Mouse (Mus musculus) hindbrain, embryonic 11.5 days (tissue): ENCODE measurements at regions not wholly inside any gene's neighbourhood (a gene's known extent, or its start where the extent isn't known, plus 50 kb on each side); places are given as distances from the start of the nearest gene placed in this dataset.

Experiments used
- ATAC-seq: fragments of 200-750 bp; cut with Nextera tagmentation; 2 replicates; pipeline ENCODE4 v1.8.0; 2017; ENCODE audit warnings: mild to moderate bottlenecking, moderate TSS enrichment, moderate library complexity; ENCODE audit not compliant: low FRiP score
- DNase-seq: peaks from one replicate; pipeline ENCODE4 v3.0.0-alpha.2; 2015; ENCODE audit warnings: low spot score
- H3K27ac ChIP-seq: fragments of 300-500 bp; sonication (generic); 2 replicates; pipeline ENCODE4 v1.5.1; 2014; ENCODE audit warnings: mild to moderate bottlenecking, low read depth, low read length
- H3K27me3 ChIP-seq: fragments of 300-500 bp; sonication (generic); 2 replicates; pipeline ENCODE4 v1.6.1; 2014; ENCODE audit warnings: mild to moderate bottlenecking, low read length, moderate library complexity, mixed read lengths; ENCODE audit not compliant: control insufficient read depth, insufficient read depth
- H3K36me3 ChIP-seq: fragments of 300-500 bp; sonication (generic); 2 replicates; pipeline ENCODE4 v1.6.1; 2014; ENCODE audit warnings: mild to moderate bottlenecking, low read length, moderate library complexity, mixed read lengths; ENCODE audit not compliant: control insufficient read depth, insufficient read depth
- H3K4me1 ChIP-seq: fragments of 300-500 bp; sonication (generic); replicated peaks from 2 replicates; pipeline ENCODE4 v1.6.1; 2014; ENCODE audit warnings: low read length, mixed read lengths; ENCODE audit not compliant: control insufficient read depth, insufficient read depth
- H3K4me2 ChIP-seq: fragments of 300-500 bp; sonication (generic); replicated peaks from 2 replicates; pipeline ENCODE4 v1.6.1; 2014; ENCODE audit warnings: mild to moderate bottlenecking, low read depth, low read length
- H3K4me3 ChIP-seq: fragments of 300-500 bp; sonication (generic); 2 replicates; pipeline ENCODE4 v1.5.1; 2014; ENCODE audit warnings: low read depth, low read length
- H3K9ac ChIP-seq: fragments of 300-500 bp; sonication (generic); 2 replicates; pipeline ENCODE4 v1.6.1; 2014; ENCODE audit warnings: low read depth, low read length
- H3K9me3 ChIP-seq: fragments of 300-500 bp; sonication (generic); 2 replicates; pipeline ENCODE4 v1.6.1; 2016; ENCODE audit warnings: low read length; ENCODE audit not compliant: control insufficient read depth
- WGBS: fragments of 180-500 bp; shearing (Covaris S2); extraction: QIAGEN DNeasy Blood & Tissue Kit; methylation state at CpG from one replicate; pipeline ENCODE4 v1.1.7; 2014; 5-methylcytosine and 5-hydroxymethylcytosine counted together

DNA sequence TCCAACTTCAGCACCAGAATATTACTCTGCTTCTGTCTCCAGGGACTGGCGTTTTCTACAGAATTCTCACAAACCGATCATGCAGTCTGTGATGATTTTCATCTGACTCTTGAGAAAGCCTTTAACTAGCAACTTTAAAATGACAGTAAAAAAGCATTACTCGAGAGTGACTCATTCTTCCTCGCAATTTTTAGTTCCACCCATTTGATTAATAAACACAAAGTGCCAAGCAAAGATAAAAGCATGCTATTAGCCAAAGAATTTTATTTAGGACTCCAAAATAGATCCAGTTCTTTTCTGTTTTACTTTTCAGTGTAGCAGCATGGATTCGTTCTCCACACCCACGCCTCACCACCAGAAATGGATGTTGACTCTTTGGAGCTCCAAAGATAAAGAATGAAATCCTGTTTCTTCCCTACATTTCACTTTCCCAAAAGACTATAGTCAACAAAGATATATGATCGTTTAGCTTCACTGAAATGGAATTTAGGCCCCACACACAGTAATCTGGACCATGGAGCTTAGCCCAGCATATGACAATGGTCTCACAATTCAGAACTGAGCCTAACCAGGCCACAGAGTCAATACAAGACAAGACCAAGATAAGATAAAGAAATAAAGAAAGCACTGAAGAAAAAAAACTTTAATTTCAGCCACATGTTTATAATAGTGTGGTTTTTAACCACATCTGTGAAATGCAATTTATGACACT, 486.5 kb upstream of the C030005K15Rik start:
- no peak for DNase-seq
- no peak overlapping the region for H3K27ac ChIP-seq
- H3K4me1 ChIP-seq = no peaks in the 10 kb centered on the region
- H3K27me3 ChIP-seq = no peaks in the 10 kb centered on the region
- no peaks in the 10 kb centered on the region for H3K9me3 ChIP-seq
- 87% methylated on average over 7 of the region's 7 CpGs for WGBS
- no peak overlapping the region for H3K9ac ChIP-seq
- H3K36me3 ChIP-seq = no peaks in the 10 kb centered on the region
- H3K4me2 ChIP-seq = no peak overlapping the region
- no peak for ATAC-seq
- H3K4me3 ChIP-seq = no peak overlapping the region

DNA sequence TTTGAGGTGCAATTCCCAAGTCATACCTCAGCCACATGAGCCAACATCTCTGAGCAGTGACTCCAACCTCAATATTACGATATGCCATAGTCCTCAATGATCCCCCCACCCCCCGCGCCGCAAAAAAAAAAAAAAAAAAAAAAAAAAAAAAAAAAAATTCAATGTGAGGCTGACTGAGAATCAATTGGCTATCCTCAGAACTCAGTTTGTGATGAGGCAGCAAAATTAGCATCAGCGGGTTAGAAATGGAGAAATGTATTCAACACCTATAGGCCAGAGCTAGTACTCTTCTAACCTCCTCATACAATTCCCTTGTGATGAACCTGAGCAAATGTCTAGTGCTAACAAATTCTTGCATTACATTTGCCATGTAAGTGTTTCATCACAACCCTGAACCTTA, 504.5 kb upstream of the C030005K15Rik start:
- ATAC-seq (no peak), DNase-seq (no peak)
- Histone ChIP-seq H3K9ac (no peak overlapping the region), H3K27me3 (no peaks in the 10 kb centered on the region), H3K4me2 (no peak overlapping the region), H3K4me1 (no peaks in the 10 kb centered on the region), H3K36me3 (no peaks in the 10 kb centered on the region), H3K9me3 (no peaks in the 10 kb centered on the region), H3K27ac (no peak overlapping the region), H3K4me3 (no peak overlapping the region)
- WGBS = 94% methylated on average over 5 of the region's 5 CpGs

DNA sequence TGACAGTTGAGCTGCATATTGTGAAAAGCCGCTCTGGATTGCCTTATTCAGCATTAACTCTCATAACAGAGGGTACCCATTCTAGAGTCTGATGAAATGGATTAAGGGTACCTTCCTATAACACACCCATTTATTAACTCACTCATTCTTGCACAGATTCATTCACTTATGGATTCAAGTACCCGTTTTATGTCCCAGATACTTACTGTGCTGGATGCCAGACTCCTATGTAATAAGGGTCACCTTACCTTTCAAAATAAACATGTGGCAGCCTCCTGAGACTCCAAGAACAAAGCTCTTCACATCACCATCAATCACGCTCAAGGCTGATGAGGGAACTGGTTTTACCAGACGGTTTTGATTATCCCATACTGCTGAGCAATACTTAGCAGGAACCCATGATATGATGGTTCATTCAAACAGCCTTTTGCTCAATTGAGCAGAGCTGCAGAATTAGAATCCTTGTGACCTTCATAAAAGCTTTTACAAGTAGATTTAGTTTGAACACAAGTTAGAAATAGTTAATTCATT, 505.2 kb upstream of the C030005K15Rik start:
- H3K27me3 ChIP-seq = no peaks in the 10 kb centered on the region
- no peak overlapping the region for H3K4me2 ChIP-seq
- DNase-seq (peak; percentile 35), ATAC-seq (0 out of 2 replicates have a peak, but pooled peaks have one; percentile 25)
- no peaks in the 10 kb centered on the region for H3K9me3 ChIP-seq
- H3K9ac ChIP-seq = no peak overlapping the region
- H3K4me1 ChIP-seq = no peaks in the 10 kb centered on the region
- H3K36me3 ChIP-seq = no peaks in the 10 kb centered on the region
- H3K4me3 ChIP-seq = no peak overlapping the region
- no peak overlapping the region for H3K27ac ChIP-seq
- 58% methylated on average over 4 of the region's 4 CpGs for WGBS

DNA sequence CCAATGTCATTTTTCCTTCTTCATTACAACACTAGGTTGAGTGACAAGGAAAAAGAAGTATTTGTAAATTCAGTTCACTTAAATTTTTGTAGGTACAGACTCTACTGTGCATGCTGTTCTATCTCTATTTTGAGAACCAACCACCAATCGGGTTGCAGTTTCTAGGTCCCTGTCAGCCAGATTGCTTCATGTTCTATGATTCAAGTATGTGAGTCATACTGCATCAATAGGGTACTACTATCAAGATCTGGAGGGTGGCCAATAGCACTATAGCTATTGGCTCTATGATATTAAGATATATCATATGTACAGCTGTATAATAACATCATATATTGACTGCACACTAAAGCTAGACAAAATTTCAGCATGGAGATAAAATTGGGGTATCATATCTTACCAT, 521.8 kb upstream of the C030005K15Rik start:
- Histone ChIP-seq H3K9ac (no peak overlapping the region), H3K27me3 (no peaks in the 10 kb centered on the region), H3K4me3 (no peak overlapping the region), H3K36me3 (no peaks in the 10 kb centered on the region), H3K4me2 (no peak overlapping the region), H3K9me3 (no peaks in the 10 kb centered on the region), H3K27ac (no peak overlapping the region), H3K4me1 (no peaks in the 10 kb centered on the region)
- WGBS = 85% methylated on average over 1 of the region's 1 CpGs
- DNase-seq (no peak), ATAC-seq (no peak)

DNA sequence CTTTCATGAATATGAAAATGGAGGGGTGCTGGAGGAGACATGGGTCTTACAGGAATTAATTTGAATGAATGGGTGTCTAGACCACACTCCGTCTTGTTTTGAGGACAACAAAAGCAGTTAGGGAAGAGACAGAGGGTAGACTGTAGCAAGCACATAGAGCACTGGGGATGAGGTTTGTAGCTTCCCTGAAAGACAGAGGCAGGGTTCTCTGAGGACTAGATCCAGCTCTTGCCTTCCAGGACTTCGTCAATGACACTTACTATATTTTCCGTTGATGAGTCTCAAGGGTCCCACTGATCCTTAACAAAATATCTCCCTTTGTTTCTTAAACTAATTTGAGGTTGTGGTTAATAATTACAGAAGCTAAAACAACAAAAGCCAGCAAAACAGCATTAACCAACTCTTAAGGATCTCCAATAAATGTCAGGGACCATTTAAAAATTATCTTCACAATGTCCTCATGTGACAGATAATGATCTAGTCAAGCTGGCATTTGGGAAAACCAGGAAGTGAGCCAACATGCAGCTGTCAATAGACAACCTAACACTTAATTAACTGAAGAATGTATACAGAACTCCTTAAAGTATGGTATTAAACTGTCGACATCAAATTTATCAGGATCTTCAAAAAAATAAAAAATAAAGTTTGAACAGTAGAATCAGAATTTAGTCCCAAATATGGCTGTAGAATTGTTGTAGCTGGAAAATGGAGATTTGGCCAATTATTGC, 531.6 kb upstream of the C030005K15Rik start:
- WGBS = 86% methylated on average over 4 of the region's 4 CpGs

DNA sequence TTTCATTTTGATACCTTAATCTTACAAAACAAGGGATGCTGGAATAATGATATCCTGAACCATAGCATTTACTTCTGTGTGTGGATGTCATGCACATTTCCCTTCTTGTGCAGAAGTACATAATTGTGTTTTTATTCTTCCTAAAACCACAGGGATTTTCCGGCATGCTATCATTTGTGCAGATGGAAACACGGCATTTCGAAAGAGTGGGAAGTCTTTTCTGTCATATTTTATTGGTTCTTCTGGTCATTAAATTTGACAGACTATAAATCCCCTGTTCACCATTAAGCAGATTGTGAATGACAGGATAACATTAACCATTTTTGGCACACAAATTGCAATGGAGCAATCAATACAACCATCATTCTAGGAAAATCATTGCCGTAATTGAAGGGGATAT, 532.7 kb upstream of the C030005K15Rik start:
- H3K36me3 ChIP-seq = no peaks in the 10 kb centered on the region
- DNase-seq (no peak), ATAC-seq (no peak)
- H3K9me3 ChIP-seq = no peaks in the 10 kb centered on the region
- H3K4me3 ChIP-seq = no peak overlapping the region
- 83% methylated on average over 4 of the region's 4 CpGs for WGBS
- H3K27me3 ChIP-seq = no peaks in the 10 kb centered on the region
- no peak overlapping the region for H3K9ac ChIP-seq
- H3K4me1 ChIP-seq = no peaks in the 10 kb centered on the region
- H3K4me2 ChIP-seq = no peak overlapping the region
- H3K27ac ChIP-seq = no peak overlapping the region

More for the DNA sequence above, 531.6 kb upstream of the C030005K15Rik start:
- no peak for DNase-seq
- H3K4me3 ChIP-seq = no peak overlapping the region
- no peaks in the 10 kb centered on the region for H3K4me1 ChIP-seq
- H3K36me3 ChIP-seq = no peaks in the 10 kb centered on the region
- H3K27me3 ChIP-seq = no peaks in the 10 kb centered on the region
- H3K4me2 ChIP-seq = no peak overlapping the region
- no peak overlapping the region for H3K27ac ChIP-seq
- ATAC-seq = no peak
- H3K9me3 ChIP-seq = no peaks in the 10 kb centered on the region
- no peak overlapping the region for H3K9ac ChIP-seq

DNA sequence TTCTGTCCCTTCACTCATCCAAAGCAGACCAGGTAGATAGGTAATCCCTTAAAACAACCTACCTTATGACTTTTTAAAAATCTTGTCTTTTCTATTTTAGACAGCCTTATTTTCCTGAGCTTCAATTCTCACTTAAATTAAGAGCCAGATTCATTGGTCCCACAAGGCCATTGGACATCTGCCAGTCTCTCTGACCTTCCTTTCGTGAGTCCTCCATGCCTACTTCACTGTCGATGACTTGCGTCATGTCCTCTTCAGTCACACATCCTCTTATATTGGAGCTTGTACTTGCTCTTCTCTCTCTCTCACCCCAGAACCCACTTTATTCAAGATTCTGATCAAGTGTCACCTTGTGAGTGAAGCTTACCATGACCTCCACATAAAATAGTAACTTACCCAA, 542.0 kb upstream of the C030005K15Rik start:
- Histone ChIP-seq H3K4me1 (no peaks in the 10 kb centered on the region), H3K4me2 (no peak overlapping the region), H3K27me3 (no peaks in the 10 kb centered on the region), H3K27ac (no peak overlapping the region), H3K9ac (no peak overlapping the region), H3K9me3 (no peaks in the 10 kb centered on the region), H3K4me3 (no peak overlapping the region), H3K36me3 (no peaks in the 10 kb centered on the region)
- DNase-seq (no peak), ATAC-seq (no peak)
- 91% methylated on average over 3 of the region's 3 CpGs for WGBS

DNA sequence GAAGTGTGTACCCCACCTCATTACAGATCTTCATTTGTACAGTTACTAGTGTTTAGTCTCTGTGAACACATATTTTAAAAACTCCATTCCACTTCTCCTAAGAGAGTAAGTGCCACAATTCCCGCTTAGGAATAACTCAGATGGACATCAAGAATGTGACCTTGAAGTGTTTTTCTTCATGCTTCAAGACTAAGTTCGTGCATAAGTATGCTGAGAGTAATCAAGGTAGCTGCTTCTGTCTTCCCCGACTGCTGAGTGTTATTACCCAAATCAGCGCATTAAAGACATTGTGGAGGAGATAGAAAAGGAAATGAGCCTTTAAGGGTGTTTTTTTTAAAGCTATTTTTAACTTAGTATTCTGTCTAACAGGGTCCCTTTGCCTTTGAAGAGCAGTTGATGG, 565.1 kb upstream of the C030005K15Rik start:
- Histone ChIP-seq H3K9ac (no peak overlapping the region), H3K4me3 (no peak overlapping the region), H3K36me3 (no peaks in the 10 kb centered on the region), H3K4me1 (no peaks in the 10 kb centered on the region), H3K27ac (no peak overlapping the region), H3K4me2 (no peak overlapping the region), H3K27me3 (no peaks in the 10 kb centered on the region), H3K9me3 (no peaks in the 10 kb centered on the region)
- ATAC-seq = no peak
- WGBS = 75% methylated on average over 4 of the region's 4 CpGs
- DNase-seq = no peak

DNA sequence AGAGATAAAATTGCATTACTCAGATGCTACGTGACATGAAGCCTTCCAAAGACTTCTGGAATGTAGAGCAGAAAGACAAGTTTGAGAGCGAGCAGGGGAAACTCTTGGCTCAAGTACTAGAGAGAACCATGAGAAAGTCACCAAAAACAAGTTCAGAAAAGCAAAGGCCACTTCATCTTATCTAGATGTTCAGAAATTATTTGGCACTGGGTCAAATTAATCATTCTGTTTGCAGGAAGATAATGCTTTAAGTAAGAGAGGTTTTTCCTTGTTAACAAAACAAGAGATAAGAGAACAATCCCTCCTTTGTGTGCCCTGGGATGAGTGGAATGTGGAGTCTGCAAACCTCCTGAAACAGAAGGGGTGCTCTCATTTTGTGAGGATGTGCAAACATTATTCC, 565.6 kb upstream of the C030005K15Rik start:
- no peak overlapping the region for H3K4me3 ChIP-seq
- DNase-seq = no peak
- H3K9me3 ChIP-seq = no peaks in the 10 kb centered on the region
- H3K9ac ChIP-seq = no peak overlapping the region
- H3K36me3 ChIP-seq = no peaks in the 10 kb centered on the region
- H3K27ac ChIP-seq = no peak overlapping the region
- ATAC-seq = no peak
- no peak overlapping the region for H3K4me2 ChIP-seq
- no peaks in the 10 kb centered on the region for H3K4me1 ChIP-seq
- 64% methylated on average over 2 of the region's 2 CpGs for WGBS
- H3K27me3 ChIP-seq = no peaks in the 10 kb centered on the region
